Mouse (Mus musculus) stomach, postnatal 0 days (tissue): ENCODE data around the gene Dnal1.

ENCODE experiments used
- CTCF ChIP-seq: IDR thresholded peaks from 2 replicates; pipeline ENCODE4 v1.5.1; 2016; ENCODE audit warnings: antibody characterized with exemption, low read depth, mild to moderate bottlenecking, moderate library complexity
- EP300 ChIP-seq: optimal IDR thresholded peaks from 2 replicates; pipeline ENCODE3; 2016; ENCODE audit warnings: antibody characterized with exemption

- no peak for TF ChIP-seq CTCF
- no peak for TF ChIP-seq EP300
These were observed 41.3 kb downstream of the Dnal1 start for GRCm38 (mm10) chr12:84155523-84155871.
